Mouse (Mus musculus) embryonic facial prominence, embryonic 12.5 days (tissue): ENCODE measurements around the gene Kdm1b. TPM values are rescaled to one million over a fixed set of nuclear protein-coding genes. Genes with fewer than 3 reads are reported as not detected.

Source experiments
- ATAC-seq: fragments of 200-750 bp; cut with Nextera tagmentation; 2 replicates; pipeline ENCODE4 v1.8.0; 2017; ENCODE audit not compliant: insufficient number of reproducible peaks, insufficient read depth, low FRiP score, low TSS enrichment
- H3K27ac ChIP-seq: fragments of 300-500 bp; sonication (generic); 2 replicates; pipeline ENCODE4 v1.5.1; 2016; ENCODE audit warnings: mild to moderate bottlenecking
- H3K27me3 ChIP-seq: fragments of 300-500 bp; sonication (generic); 2 replicates; pipeline ENCODE4 v1.6.1; 2016; ENCODE audit warnings: mild to moderate bottlenecking, moderate library complexity
- H3K36me3 ChIP-seq: fragments of 300-500 bp; sonication (generic); 2 replicates; pipeline ENCODE4 v1.6.1; 2016; ENCODE audit warnings: mild to moderate bottlenecking
- H3K4me1 ChIP-seq: fragments of 300-500 bp; sonication (generic); 2 replicates; pipeline ENCODE4 v1.6.1; 2016
- H3K4me2 ChIP-seq: fragments of 300-500 bp; sonication (generic); replicated peaks from 2 replicates; pipeline ENCODE4 v1.6.1; 2016; ENCODE audit warnings: mild to moderate bottlenecking, moderate library complexity
- H3K4me3 ChIP-seq: fragments of 300-500 bp; sonication (generic); 2 replicates; pipeline ENCODE4 v1.5.1; 2016; ENCODE audit warnings: mild to moderate bottlenecking
- H3K9ac ChIP-seq: fragments of 300-500 bp; sonication (generic); 2 replicates; pipeline ENCODE4 v1.6.1; 2016; ENCODE audit warnings: mild to moderate bottlenecking, moderate library complexity
- H3K9me3 ChIP-seq: fragments of 300-500 bp; sonication (generic); 2 replicates; pipeline ENCODE4 v1.6.1; 2016; ENCODE audit warnings: mild to moderate bottlenecking, moderate library complexity
- WGBS: fragments of 180-500 bp; shearing (Covaris S2); methylation state at CpG from one replicate; pipeline ENCODE4 v1.1.7; 2016; 5-methylcytosine and 5-hydroxymethylcytosine counted together
- polyA plus RNA-seq: library from polyadenylated mRNA; unstranded; fragments of >200 nt; fragmentation: Nextera tagmentation; extraction: Ambion mirVana; gene quantifications from 2 replicates; pipeline ENCODE4 v1.2.1, GENCODE M21; 2016

Kdm1b gene
- polyA plus RNA-seq, 1 experiment from 2014 or later: 14.8 TPM

DNA sequence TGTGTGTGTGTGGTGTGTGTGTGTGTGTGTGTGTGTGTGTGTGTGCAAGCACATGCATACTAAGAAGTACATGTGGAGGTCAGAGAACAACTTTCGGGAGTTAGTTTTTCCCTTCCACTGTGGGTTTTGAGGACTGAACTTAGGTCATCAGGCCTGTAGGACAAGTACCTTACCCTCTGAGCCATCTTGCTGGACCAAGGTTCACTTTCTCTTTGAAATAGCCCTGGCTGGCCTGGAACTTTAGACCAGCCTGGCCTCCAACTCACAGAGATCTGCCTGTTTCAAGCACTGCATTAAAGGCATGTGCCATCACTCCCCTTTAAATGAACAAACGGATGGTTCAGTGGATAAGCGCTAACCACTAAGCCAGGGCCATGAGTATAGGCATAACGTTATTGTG, 9.7 kb upstream of the Kdm1b start:
- Histone ChIP-seq H3K27me3 (no peaks in the 10 kb centered on the region), H3K36me3 (no peaks in the 10 kb centered on the region)
- WGBS: 88% methylated on average over 4 of the region's 4 CpGs

DNA sequence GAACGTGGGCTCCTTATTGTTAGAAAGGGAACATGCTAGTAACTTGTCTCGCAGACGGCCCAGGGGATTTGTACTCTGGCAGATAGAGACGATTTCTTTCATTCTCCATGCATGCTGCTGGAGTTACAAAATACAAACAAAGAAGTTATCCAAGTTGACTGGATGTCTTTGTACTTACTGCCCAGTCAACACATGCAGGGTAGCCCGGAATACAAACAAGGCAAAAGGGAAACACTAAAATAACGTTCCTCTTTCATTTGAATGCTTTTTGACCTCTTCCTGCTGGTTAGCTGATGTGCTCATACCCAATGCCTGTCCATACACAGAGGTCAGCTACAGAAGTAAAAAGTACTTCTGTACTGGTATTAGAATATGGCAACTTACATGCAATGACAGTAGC, 5.4 kb upstream of the Kdm1b start:
- Histone ChIP-seq H3K4me3 (no peak overlapping the region), H3K4me1 (0 out of 2 replicates have a peak, but pooled peaks cover under 1% of the 10 kb centered on the region), H3K27ac (no peak overlapping the region), H3K36me3 (no peaks in the 10 kb centered on the region), H3K9ac (no peak overlapping the region), H3K27me3 (no peaks in the 10 kb centered on the region), H3K9me3 (no peaks in the 10 kb centered on the region), H3K4me2 (no peak overlapping the region)
- 80% methylated on average over 6 of the region's 6 CpGs for WGBS
- no peak for ATAC-seq

More for the DNA sequence above, 9.7 kb upstream of the Kdm1b start:
- no peaks in the 10 kb centered on the region for H3K9me3 ChIP-seq
- H3K4me2 ChIP-seq: no peak overlapping the region
- no peak overlapping the region for H3K27ac ChIP-seq
- H3K9ac ChIP-seq: no peak overlapping the region
- no peak overlapping the region for H3K4me3 ChIP-seq
- no peak for ATAC-seq
- 0 out of 2 replicates have a peak, but pooled peaks cover 4% of the 10 kb centered on the region for H3K4me1 ChIP-seq

GRCm38 (mm10) chr13:47040061-47040460, 3.2 kb upstream of the Kdm1b start:
- H3K4me1 ChIP-seq: peaks cover 4% of the 10 kb centered on the region; the same call in 1 of the 2 replicates
- H3K9ac ChIP-seq: no peak overlapping the region
- no peaks in the 10 kb centered on the region for H3K27me3 ChIP-seq
- no peaks in the 10 kb centered on the region for H3K36me3 ChIP-seq
- H3K4me3 ChIP-seq: no peak overlapping the region
- H3K4me2 ChIP-seq: no peak overlapping the region
- no peaks in the 10 kb centered on the region for H3K9me3 ChIP-seq
- no peak for ATAC-seq
- no peak overlapping the region for H3K27ac ChIP-seq
- 90% methylated on average over 5 of the region's 5 CpGs for WGBS

DNA sequence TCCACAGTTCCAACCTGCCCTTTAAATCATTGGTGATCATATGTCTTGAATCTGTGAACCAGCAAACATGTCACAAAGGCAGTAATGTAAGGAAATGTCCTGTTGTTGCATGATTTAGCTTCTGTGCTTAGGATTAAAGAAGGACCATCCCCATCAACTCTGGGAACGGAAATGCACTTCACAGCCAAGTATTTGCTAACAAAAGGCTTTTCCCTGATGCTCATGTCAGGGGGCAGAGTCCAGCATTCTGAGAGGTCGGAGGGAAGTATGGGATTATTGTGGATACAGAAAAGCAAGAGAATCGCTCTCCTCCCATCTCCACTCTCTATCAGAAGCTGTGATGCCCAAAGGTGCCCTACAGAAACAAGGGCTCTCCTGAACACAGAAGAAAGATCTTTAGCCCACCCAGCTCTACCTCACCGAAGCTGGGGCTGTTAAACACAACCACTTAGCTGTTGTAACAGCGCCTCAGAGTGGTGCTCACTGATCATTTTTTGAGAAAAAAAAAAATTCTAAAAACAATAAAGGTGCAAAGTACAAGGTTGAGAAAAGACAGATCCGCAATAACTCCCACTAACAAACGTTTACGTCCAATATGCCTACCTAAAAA, 1.2 kb upstream of the Kdm1b start:
- no peak overlapping the region for H3K27ac ChIP-seq
- 59% methylated on average over 8 of the region's 8 CpGs for WGBS
- no peak overlapping the region for H3K9ac ChIP-seq
- no peaks in the 10 kb centered on the region for H3K9me3 ChIP-seq
- no peaks in the 10 kb centered on the region for H3K27me3 ChIP-seq
- no peak overlapping the region for H3K4me3 ChIP-seq
- no peak for ATAC-seq
- H3K4me1 ChIP-seq: peaks cover 4% of the 10 kb centered on the region; the same call in 1 of the 2 replicates
- no peaks in the 10 kb centered on the region for H3K36me3 ChIP-seq
- peak overlapping the region; percentile 99; the same call in 1 of the 2 replicates for H3K4me2 ChIP-seq

GRCm38 (mm10) chr13:47043833-47044616, 726 bp downstream of the Kdm1b start:
- ATAC-seq: peak; percentile 25; the same call in 1 of the 2 replicates
- peak overlapping the region; percentile 90 for H3K4me3 ChIP-seq
- H3K27me3 ChIP-seq: no peaks in the 10 kb centered on the region
- H3K4me2 ChIP-seq: peak overlapping the region; percentile 99
- peaks cover 4% of the 10 kb centered on the region; the same call in 1 of the 2 replicates for H3K4me1 ChIP-seq
- 1% methylated on average over 45 of the region's 45 CpGs for WGBS
- peaks cover 5% of the 10 kb centered on the region for H3K36me3 ChIP-seq
- peak overlapping the region; percentile 42; the same call in 1 of the 2 replicates for H3K27ac ChIP-seq
- no peaks in the 10 kb centered on the region for H3K9me3 ChIP-seq
- H3K9ac ChIP-seq: peak overlapping the region; percentile 79

GRCm38 (mm10) chr13:47044617-47044947, 1.3 kb downstream of the Kdm1b start, which contains the start of gene Tpmt:
Gene Tpmt, minus strand, starts transcription at chr13:47044737.
- Histone ChIP-seq H3K9ac (peak within 1 kb of the TSS; percentile 79), H3K4me1 (peaks cover 4% of the 10 kb centered on the region; the same call in 1 of the 2 replicates), H3K4me3 (peak within 1 kb of the TSS; percentile 90), H3K36me3 (peaks cover 9% of the 10 kb centered on the region), H3K27me3 (no peaks in the 10 kb centered on the region), H3K9me3 (no peaks in the 10 kb centered on the region), H3K27ac (peak within 1 kb of the TSS; percentile 42), H3K4me2 (peak within 1 kb of the TSS; percentile 99)
- ATAC-seq: no peak
- WGBS: 21% methylated on average over 10 of the region's 10 CpGs

DNA sequence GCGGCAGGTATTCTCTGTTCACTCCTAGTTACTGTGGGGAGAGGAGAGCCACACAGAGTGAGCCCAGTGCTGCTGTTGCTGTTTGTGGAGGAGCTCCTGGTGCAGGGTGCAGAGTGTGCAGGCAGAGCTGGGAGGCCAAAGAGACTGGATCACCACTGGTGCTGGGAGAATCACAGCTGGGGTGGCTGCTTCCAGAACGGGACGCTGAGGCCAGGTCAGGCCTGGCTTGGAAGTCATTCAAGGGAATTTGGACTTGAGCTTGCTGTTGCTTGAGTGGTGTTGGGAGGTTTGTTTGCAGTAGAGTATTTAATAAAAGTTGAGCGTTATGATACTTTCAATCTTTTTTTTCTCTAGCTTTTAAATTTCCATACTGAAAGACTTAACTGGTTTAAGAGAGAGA, 4.7 kb downstream of the Kdm1b start:
- H3K4me3 ChIP-seq: no peak overlapping the region
- ATAC-seq: no peak
- no peaks in the 10 kb centered on the region for H3K9me3 ChIP-seq
- no peaks in the 10 kb centered on the region for H3K27me3 ChIP-seq
- H3K9ac ChIP-seq: no peak overlapping the region
- peaks cover 4% of the 10 kb centered on the region; the same call in 1 of the 2 replicates for H3K4me1 ChIP-seq
- H3K36me3 ChIP-seq: peaks cover 23% of the 10 kb centered on the region
- H3K27ac ChIP-seq: no peak overlapping the region
- no peak overlapping the region for H3K4me2 ChIP-seq
- 88% methylated on average over 4 of the region's 4 CpGs for WGBS

DNA sequence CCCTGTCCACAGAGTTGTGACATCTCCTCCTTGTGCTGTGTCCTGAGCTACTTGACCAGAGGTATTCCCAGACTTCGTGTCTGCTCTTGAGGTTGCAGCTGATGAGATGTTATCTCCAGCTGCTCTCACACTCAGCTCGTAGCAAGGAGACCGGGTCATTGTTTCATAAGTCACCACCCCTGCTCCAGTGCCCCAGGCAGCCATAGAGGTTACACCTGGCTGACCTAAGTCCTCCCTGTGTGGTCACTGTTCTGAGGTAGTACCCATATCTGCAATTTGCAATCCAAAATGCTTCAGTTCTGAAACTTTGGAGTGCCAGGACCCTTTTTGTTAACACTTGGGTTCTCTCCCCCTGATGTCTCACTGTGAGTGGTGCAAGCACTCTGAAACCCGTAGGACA, 6.7 kb downstream of the Kdm1b start:
- Histone ChIP-seq H3K4me1 (no peaks in the 10 kb centered on the region), H3K36me3 (peaks cover 26% of the 10 kb centered on the region), H3K4me3 (no peak overlapping the region), H3K9ac (no peak overlapping the region), H3K4me2 (no peak overlapping the region), H3K27ac (no peak overlapping the region), H3K27me3 (no peaks in the 10 kb centered on the region), H3K9me3 (no peaks in the 10 kb centered on the region)
- WGBS: 78% methylated on average over 4 of the region's 4 CpGs
- no peak for ATAC-seq

DNA sequence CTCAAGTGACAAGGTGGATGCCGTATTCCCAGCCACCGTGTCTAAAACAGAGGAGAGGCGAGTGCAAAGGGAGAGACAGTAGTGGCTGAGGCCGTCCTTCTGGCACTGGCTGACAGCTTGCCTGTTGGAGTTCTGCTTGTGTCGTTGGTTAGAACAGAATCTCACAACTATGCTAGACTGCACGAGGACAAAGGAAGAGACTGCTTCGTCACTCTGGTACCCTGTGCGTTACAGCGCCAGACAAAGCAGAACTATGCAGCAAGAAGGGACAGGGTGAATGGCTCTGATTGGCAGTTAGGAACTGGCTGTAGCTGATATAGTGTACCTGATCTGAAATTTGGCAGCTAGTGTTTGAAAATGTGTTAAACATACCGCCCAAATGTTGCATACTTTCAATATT, 10.7 kb downstream of the Kdm1b start:
- Histone ChIP-seq H3K4me2 (no peak overlapping the region), H3K27me3 (no peaks in the 10 kb centered on the region), H3K36me3 (peaks cover 33% of the 10 kb centered on the region), H3K4me1 (no peaks in the 10 kb centered on the region), H3K4me3 (no peak overlapping the region), H3K9me3 (no peaks in the 10 kb centered on the region), H3K9ac (no peak overlapping the region), H3K27ac (no peak overlapping the region)
- no peak for ATAC-seq
- WGBS: 72% methylated on average over 10 of the region's 10 CpGs

GRCm38 (mm10) chr13:47056126-47056525, 12.8 kb downstream of the Kdm1b start:
- no peaks in the 10 kb centered on the region for H3K27me3 ChIP-seq
- ATAC-seq: no peak
- H3K4me3 ChIP-seq: no peak overlapping the region
- 94% methylated on average over 11 of the region's 11 CpGs for WGBS
- no peaks in the 10 kb centered on the region for H3K4me1 ChIP-seq
- H3K9me3 ChIP-seq: no peaks in the 10 kb centered on the region
- no peak overlapping the region for H3K27ac ChIP-seq
- H3K36me3 ChIP-seq: peaks cover 27% of the 10 kb centered on the region
- no peak overlapping the region for H3K4me2 ChIP-seq
- H3K9ac ChIP-seq: no peak overlapping the region

DNA sequence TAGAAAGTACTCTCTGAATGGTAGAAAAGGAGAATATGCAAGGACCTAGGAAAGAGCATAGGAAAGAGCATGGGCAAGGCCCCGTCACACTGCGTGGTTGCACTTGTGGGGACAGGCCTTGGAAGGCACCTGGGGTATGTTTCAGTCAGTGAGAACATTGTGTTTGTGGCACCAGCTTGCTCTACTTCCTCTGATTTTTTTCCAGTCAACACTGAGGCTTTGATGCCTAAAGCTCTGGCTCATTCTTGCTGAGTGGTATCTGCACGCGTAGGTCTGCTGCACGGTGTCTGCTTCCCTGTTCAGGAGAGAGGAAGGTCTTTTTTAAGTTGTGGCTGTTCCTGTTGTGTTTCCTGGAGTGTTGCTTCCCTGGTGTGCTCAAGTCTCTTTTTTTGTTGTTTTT, 13.5 kb downstream of the Kdm1b start:
- Histone ChIP-seq H3K36me3 (peaks cover 31% of the 10 kb centered on the region), H3K4me3 (no peak overlapping the region), H3K4me2 (no peak overlapping the region), H3K27ac (no peak overlapping the region), H3K27me3 (no peaks in the 10 kb centered on the region), H3K4me1 (no peaks in the 10 kb centered on the region), H3K9ac (no peak overlapping the region), H3K9me3 (no peaks in the 10 kb centered on the region)
- no peak for ATAC-seq
- WGBS: 95% methylated on average over 5 of the region's 5 CpGs

- H3K27ac ChIP-seq: no peak overlapping the region
- 91% methylated on average over 17 of the region's 17 CpGs for WGBS
- H3K4me2 ChIP-seq: no peak overlapping the region
- no peak overlapping the region for H3K4me3 ChIP-seq
- H3K9me3 ChIP-seq: no peaks in the 10 kb centered on the region
- no peak overlapping the region for H3K9ac ChIP-seq
- no peaks in the 10 kb centered on the region for H3K4me1 ChIP-seq
- H3K27me3 ChIP-seq: no peaks in the 10 kb centered on the region
- ATAC-seq: no peak
- peaks cover 30% of the 10 kb centered on the region for H3K36me3 ChIP-seq
Measured at GRCm38 (mm10) chr13:47062756-47063155, 19.5 kb downstream of the Kdm1b start.
